Mouse (Mus musculus) lung, embryonic 16.5 days (tissue): ENCODE data around the gene Rgs3. TPM values are rescaled to one million over a fixed set of nuclear protein-coding genes. Genes with fewer than 3 reads are reported as not detected.

Experiments
- ATAC-seq: fragments of 200-750 bp; cut with Nextera tagmentation; 2 replicates; pipeline ENCODE4 v1.8.0; 2017; ENCODE audit warnings: low read depth, mild to moderate bottlenecking, moderate library complexity
- H3K27ac ChIP-seq: fragments of 300-500 bp; sonication (generic); 2 replicates; pipeline ENCODE4 v1.5.1; 2014; ENCODE audit warnings: mild to moderate bottlenecking, control low read depth, low read length
- H3K27me3 ChIP-seq: fragments of 300-500 bp; sonication (generic); 2 replicates; pipeline ENCODE4 v1.6.1; 2014; ENCODE audit warnings: low read depth, low read length, mixed read lengths; ENCODE audit not compliant: control insufficient read depth, insufficient read depth
- H3K36me3 ChIP-seq: fragments of 300-500 bp; sonication (generic); 2 replicates; pipeline ENCODE4 v1.6.1; 2014; ENCODE audit warnings: low read length; ENCODE audit not compliant: control insufficient read depth, insufficient read depth
- H3K4me1 ChIP-seq: fragments of 300-500 bp; sonication (generic); replicated peaks from 2 replicates; pipeline ENCODE4 v1.6.1; 2014; ENCODE audit warnings: low read length, mixed read lengths; ENCODE audit not compliant: control insufficient read depth, insufficient read depth
- H3K4me2 ChIP-seq: fragments of 300-500 bp; sonication (generic); 2 replicates; pipeline ENCODE4 v1.6.1; 2014; ENCODE audit warnings: low read depth, low read length, control low read depth
- H3K4me3 ChIP-seq: fragments of 300-500 bp; sonication (generic); 2 replicates; pipeline ENCODE4 v1.5.1; 2014; ENCODE audit warnings: mild to moderate bottlenecking, low read length, control low read depth
- H3K9ac ChIP-seq: fragments of 300-500 bp; sonication (generic); 2 replicates; pipeline ENCODE4 v1.6.1; 2014; ENCODE audit warnings: low read length, control low read depth
- H3K9me3 ChIP-seq: fragments of 300-500 bp; sonication (generic); 2 replicates; pipeline ENCODE4 v1.6.1; 2016; ENCODE audit warnings: low read length; ENCODE audit not compliant: control insufficient read depth
- WGBS: fragments of 180-500 bp; shearing (Covaris S2); extraction: QIAGEN DNeasy Blood & Tissue Kit; methylation state at CpG from one replicate; pipeline ENCODE4 v1.1.7; 2014; 5-methylcytosine and 5-hydroxymethylcytosine counted together
- polyA plus RNA-seq: library from polyadenylated mRNA; unstranded; fragments of >200 nt; fragmentation: Nextera tagmentation; extraction: Ambion mirVana; gene quantifications from 2 replicates; pipeline ENCODE4 v1.2.1, GENCODE M21; 2015

Rgs3 gene
- polyA plus RNA-seq, 1 experiment from 2014 or later, result 57.4 TPM

DNA sequence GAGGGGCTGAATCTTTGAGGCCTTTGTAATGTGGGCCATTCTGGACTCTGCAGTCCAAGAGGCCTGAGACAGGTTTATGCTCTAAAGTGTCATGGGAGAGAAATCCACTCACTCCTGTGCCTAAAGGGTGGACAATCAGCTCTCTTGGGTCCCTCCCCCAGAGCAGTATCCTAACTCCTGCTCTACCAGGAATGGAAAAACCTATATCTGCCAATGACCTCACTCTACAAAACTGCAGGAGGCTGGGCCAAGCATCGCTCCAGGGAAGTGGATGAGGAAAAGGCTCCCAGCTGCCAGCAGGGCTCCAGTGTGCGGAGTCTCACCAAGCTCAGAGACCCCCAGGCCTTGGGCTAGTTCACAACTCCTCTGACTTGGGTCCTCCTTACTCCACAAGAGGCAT, 173.2 kb downstream of the Rgs3 start:
- Histone ChIP-seq H3K27me3 (no peaks in the 10 kb centered on the region), H3K36me3 (no peaks in the 10 kb centered on the region), H3K4me3 (no peak overlapping the region), H3K4me2 (no peak overlapping the region), H3K9me3 (no peaks in the 10 kb centered on the region), H3K9ac (peak overlapping the region; percentile 30), H3K27ac (peak overlapping the region; percentile 71), H3K4me1 (peaks cover 42% of the 10 kb centered on the region)
- ATAC-seq, result peak; percentile 73
- WGBS, result 15% methylated on average over 2 of the region's 2 CpGs

- 55% methylated on average over 3 of the region's 4 CpGs for WGBS
- Histone ChIP-seq H3K4me2 (no peak overlapping the region), H3K27me3 (no peaks in the 10 kb centered on the region), H3K4me1 (peaks cover 53% of the 10 kb centered on the region), H3K4me3 (no peak overlapping the region), H3K27ac (no peak overlapping the region), H3K9ac (no peak overlapping the region), H3K36me3 (no peaks in the 10 kb centered on the region), H3K9me3 (no peaks in the 10 kb centered on the region)
- ATAC-seq, result no peak
These were observed 174.3 kb downstream of the Rgs3 start for GRCm38 (mm10) chr4:62733938-62734337.

DNA sequence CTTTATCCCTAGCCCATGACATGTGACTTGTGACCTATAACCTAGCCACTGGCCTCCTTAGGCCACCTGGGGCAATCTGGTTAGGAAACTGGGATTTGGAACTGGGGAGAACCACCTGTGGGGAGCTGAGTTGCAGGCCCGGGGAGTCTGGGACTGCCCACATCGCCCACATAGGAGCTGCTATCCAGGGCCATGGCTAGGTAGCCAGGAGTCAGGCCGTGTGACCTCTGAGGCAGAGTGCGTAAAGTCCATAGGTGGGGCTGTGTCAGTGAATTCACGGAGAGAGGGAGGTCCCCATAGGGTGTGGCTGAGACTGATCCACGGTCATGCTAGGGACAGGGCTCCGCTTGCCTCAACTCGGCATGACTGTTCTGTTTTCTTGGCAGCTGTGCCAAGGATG, 175.6 kb downstream of the Rgs3 start:
- H3K4me2 ChIP-seq, result no peak overlapping the region
- no peak for ATAC-seq
- H3K9ac ChIP-seq, result no peak overlapping the region
- no peak overlapping the region for H3K4me3 ChIP-seq
- H3K27me3 ChIP-seq, result no peaks in the 10 kb centered on the region
- WGBS, result 74% methylated on average over 8 of the region's 8 CpGs
- peaks cover 54% of the 10 kb centered on the region for H3K4me1 ChIP-seq
- H3K27ac ChIP-seq, result peak overlapping the region; percentile 1; the same call in 1 of the 2 replicates
- H3K36me3 ChIP-seq, result no peaks in the 10 kb centered on the region
- H3K9me3 ChIP-seq, result no peaks in the 10 kb centered on the region

GRCm38 (mm10) chr4:62735878-62736277, 176.2 kb downstream of the Rgs3 start:
- Histone ChIP-seq H3K27ac (peak overlapping the region; percentile 90), H3K36me3 (no peaks in the 10 kb centered on the region), H3K4me3 (no peak overlapping the region), H3K9me3 (no peaks in the 10 kb centered on the region), H3K4me2 (no peak overlapping the region), H3K9ac (0 out of 2 replicates have a peak overlapping the region, but pooled peaks have one; percentile 9), H3K27me3 (no peaks in the 10 kb centered on the region), H3K4me1 (peaks cover 54% of the 10 kb centered on the region)
- peak; percentile 11; the same call in 1 of the 2 replicates for ATAC-seq
- WGBS, result 51% methylated on average over 9 of the region's 9 CpGs

- WGBS, result 46% methylated on average over 7 of the region's 7 CpGs
- Histone ChIP-seq H3K4me3 (no peak overlapping the region), H3K27me3 (no peaks in the 10 kb centered on the region), H3K36me3 (no peaks in the 10 kb centered on the region), H3K4me1 (peaks cover 54% of the 10 kb centered on the region), H3K4me2 (no peak overlapping the region), H3K27ac (peak overlapping the region; percentile 90), H3K9ac (0 out of 2 replicates have a peak overlapping the region, but pooled peaks have one; percentile 25), H3K9me3 (no peaks in the 10 kb centered on the region)
- peak; percentile 8 for ATAC-seq
These were observed 176.8 kb downstream of the Rgs3 start for GRCm38 (mm10) chr4:62736421-62736820.

DNA sequence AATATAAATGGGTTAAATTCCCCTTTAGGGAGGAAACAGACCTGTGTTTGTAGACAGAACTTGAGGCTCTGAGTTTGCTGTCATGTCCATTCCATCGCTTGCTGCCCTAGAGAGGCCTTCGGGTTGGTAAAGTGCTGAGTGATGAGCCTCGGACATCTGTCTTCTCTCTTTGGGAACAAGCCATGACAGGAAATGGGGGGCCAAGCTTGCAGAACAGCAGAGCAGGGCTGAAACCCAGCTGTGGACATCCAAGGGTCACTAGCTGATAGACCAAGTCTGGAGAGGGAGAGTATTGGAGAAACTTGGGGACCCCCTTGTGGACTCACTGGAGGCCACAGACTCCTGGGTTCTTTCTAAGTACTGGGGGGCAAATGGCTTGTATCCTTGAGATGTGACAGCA, 177.3 kb downstream of the Rgs3 start:
- peak overlapping the region; percentile 90 for H3K27ac ChIP-seq
- H3K4me1 ChIP-seq, result peaks cover 57% of the 10 kb centered on the region
- no peak for ATAC-seq
- no peak overlapping the region for H3K4me3 ChIP-seq
- no peaks in the 10 kb centered on the region for H3K36me3 ChIP-seq
- no peaks in the 10 kb centered on the region for H3K27me3 ChIP-seq
- WGBS, result 45% methylated on average over 3 of the region's 3 CpGs
- no peaks in the 10 kb centered on the region for H3K9me3 ChIP-seq
- no peak overlapping the region for H3K9ac ChIP-seq
- H3K4me2 ChIP-seq, result no peak overlapping the region

DNA sequence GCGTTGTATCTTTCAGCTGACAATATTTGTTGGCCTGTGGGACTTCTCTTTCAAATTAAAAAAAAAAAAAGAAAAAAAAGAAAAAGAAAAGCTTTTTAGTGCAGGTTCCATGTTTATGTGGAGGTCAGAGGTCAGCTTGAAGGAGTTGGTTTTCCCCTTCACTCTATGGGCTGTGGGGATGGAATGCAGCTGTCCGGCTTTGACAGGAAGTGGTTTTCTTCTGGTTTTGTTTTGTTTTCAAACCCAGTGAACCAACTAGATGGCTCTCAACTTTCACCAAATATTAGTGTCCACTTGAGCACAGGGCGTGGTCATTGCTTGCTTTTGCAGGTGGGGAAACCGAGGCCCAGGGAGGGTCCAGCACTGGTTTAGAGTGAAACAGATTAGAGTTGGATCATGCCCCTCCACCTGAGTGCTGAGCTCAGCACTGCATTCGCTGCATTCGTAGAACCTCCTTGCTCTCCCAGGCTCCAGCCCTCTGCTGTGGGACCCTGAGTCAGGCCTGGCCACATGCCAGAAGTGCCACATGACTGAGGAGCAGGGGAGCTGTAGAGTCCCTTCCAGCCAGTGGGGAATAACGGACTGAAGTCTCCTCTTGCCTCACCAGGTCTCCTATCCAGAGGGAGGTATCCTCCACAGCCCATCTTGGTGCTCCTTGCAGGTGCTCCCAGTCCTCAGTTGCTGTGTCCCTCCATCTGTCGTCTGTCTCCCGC, 178.5 kb downstream of the Rgs3 start:
- Histone ChIP-seq H3K9me3 (no peaks in the 10 kb centered on the region), H3K27me3 (no peaks in the 10 kb centered on the region), H3K4me2 (peak overlapping the region; percentile 34), H3K9ac (no peak overlapping the region), H3K27ac (peak overlapping the region; percentile 90), H3K4me1 (peaks cover 52% of the 10 kb centered on the region), H3K36me3 (no peaks in the 10 kb centered on the region), H3K4me3 (no peak overlapping the region)
- ATAC-seq, result peak; percentile 80
- WGBS, result 16% methylated on average over 9 of the region's 9 CpGs

DNA sequence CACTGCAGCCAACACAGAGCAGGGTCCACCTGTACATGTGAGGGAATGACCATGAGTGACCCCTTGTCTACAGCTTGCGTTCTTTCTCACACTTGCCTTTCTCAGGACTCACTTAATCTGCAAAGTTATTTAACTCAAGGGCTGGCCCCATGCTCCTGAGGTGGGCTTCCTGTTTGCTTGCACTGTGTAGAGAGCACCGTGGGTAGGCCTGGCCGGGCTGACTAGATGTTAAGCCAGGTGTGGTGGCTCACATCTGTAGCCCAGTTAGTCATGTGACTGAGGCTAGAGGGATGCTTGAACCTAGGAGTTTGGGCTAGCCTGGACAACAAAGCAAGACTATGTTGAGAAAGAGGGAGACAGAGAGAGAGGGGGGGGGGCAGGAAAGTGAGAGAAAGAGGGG, 179.3 kb downstream of the Rgs3 start:
- H3K4me2 ChIP-seq, result no peak overlapping the region
- H3K9me3 ChIP-seq, result no peaks in the 10 kb centered on the region
- no peak overlapping the region for H3K4me3 ChIP-seq
- H3K36me3 ChIP-seq, result no peaks in the 10 kb centered on the region
- H3K27ac ChIP-seq, result peak overlapping the region; percentile 90
- no peak overlapping the region for H3K9ac ChIP-seq
- WGBS, result 45% methylated on average over 3 of the region's 3 CpGs
- no peaks in the 10 kb centered on the region for H3K27me3 ChIP-seq
- no peak for ATAC-seq
- H3K4me1 ChIP-seq, result peaks cover 55% of the 10 kb centered on the region

DNA sequence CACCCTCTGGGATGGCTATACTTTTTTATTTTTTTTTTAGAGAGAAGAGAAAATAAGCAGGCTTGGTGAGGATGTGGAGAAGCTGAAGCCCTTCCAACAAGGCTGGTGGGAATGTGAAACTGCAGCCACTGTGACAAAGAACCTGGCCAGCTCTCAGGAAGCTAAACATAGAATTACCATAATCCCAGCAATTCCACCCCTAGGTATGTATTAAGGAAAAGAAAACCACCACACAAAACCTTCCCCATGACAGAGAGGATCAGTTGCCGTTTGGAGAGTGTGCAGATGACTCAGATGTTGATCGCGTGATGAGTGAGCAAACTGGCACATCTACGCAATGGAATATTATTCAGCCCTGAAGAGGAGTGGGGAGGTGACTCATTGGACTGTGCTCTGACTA, 179.9 kb downstream of the Rgs3 start:
- no peaks in the 10 kb centered on the region for H3K27me3 ChIP-seq
- no peak overlapping the region for H3K4me3 ChIP-seq
- no peaks in the 10 kb centered on the region for H3K9me3 ChIP-seq
- no peak overlapping the region for H3K4me2 ChIP-seq
- H3K9ac ChIP-seq, result no peak overlapping the region
- 94% methylated on average over 4 of the region's 4 CpGs for WGBS
- no peaks in the 10 kb centered on the region for H3K36me3 ChIP-seq
- H3K27ac ChIP-seq, result no peak overlapping the region
- ATAC-seq, result no peak
- peaks cover 60% of the 10 kb centered on the region for H3K4me1 ChIP-seq
